Mouse (Mus musculus) lung, embryonic 16.5 days (tissue): ENCODE data around the gene Vmn1r41. TPM values are rescaled to one million over a fixed set of nuclear protein-coding genes. Genes with fewer than 3 reads are reported as not detected.

ENCODE experiments used
- ATAC-seq: fragments of 200-750 bp; cut with Nextera tagmentation; 2 replicates; pipeline ENCODE4 v1.8.0; 2017; ENCODE audit warnings: low read depth, mild to moderate bottlenecking, moderate library complexity
- H3K27ac ChIP-seq: fragments of 300-500 bp; sonication (generic); 2 replicates; pipeline ENCODE4 v1.5.1; 2014; ENCODE audit warnings: mild to moderate bottlenecking, control low read depth, low read length
- H3K27me3 ChIP-seq: fragments of 300-500 bp; sonication (generic); 2 replicates; pipeline ENCODE4 v1.6.1; 2014; ENCODE audit warnings: low read depth, low read length, mixed read lengths; ENCODE audit not compliant: control insufficient read depth, insufficient read depth
- H3K36me3 ChIP-seq: fragments of 300-500 bp; sonication (generic); 2 replicates; pipeline ENCODE4 v1.6.1; 2014; ENCODE audit warnings: low read length; ENCODE audit not compliant: control insufficient read depth, insufficient read depth
- H3K4me1 ChIP-seq: fragments of 300-500 bp; sonication (generic); replicated peaks from 2 replicates; pipeline ENCODE4 v1.6.1; 2014; ENCODE audit warnings: low read length, mixed read lengths; ENCODE audit not compliant: control insufficient read depth, insufficient read depth
- H3K4me2 ChIP-seq: fragments of 300-500 bp; sonication (generic); 2 replicates; pipeline ENCODE4 v1.6.1; 2014; ENCODE audit warnings: low read depth, low read length, control low read depth
- H3K4me3 ChIP-seq: fragments of 300-500 bp; sonication (generic); 2 replicates; pipeline ENCODE4 v1.5.1; 2014; ENCODE audit warnings: mild to moderate bottlenecking, low read length, control low read depth
- H3K9ac ChIP-seq: fragments of 300-500 bp; sonication (generic); 2 replicates; pipeline ENCODE4 v1.6.1; 2014; ENCODE audit warnings: low read length, control low read depth
- H3K9me3 ChIP-seq: fragments of 300-500 bp; sonication (generic); 2 replicates; pipeline ENCODE4 v1.6.1; 2016; ENCODE audit warnings: low read length; ENCODE audit not compliant: control insufficient read depth
- WGBS: fragments of 180-500 bp; shearing (Covaris S2); extraction: QIAGEN DNeasy Blood & Tissue Kit; methylation state at CpG from one replicate; pipeline ENCODE4 v1.1.7; 2014; 5-methylcytosine and 5-hydroxymethylcytosine counted together
- polyA plus RNA-seq: library from polyadenylated mRNA; unstranded; fragments of >200 nt; fragmentation: Nextera tagmentation; extraction: Ambion mirVana; gene quantifications from 2 replicates; pipeline ENCODE4 v1.2.1, GENCODE M21; 2015

The Vmn1r41 gene
- polyA plus RNA-seq, result not detected in 2 replicates

GRCm38 (mm10) chr6:89740466-89740865 is at the start of gene Vmn1r41:
Vmn1r41 (plus strand) TSS chr6:89740766.
- no peak within 1 kb of the TSS for H3K9ac ChIP-seq
- no peaks in the 10 kb centered on the region for H3K4me1 ChIP-seq
- H3K36me3 ChIP-seq, result no peaks in the 10 kb centered on the region
- ATAC-seq, result no peak
- no peak within 1 kb of the TSS for H3K27ac ChIP-seq
- H3K27me3 ChIP-seq, result no peaks in the 10 kb centered on the region
- no peak within 1 kb of the TSS for H3K4me3 ChIP-seq
- no peaks in the 10 kb centered on the region for H3K9me3 ChIP-seq
- H3K4me2 ChIP-seq, result no peak within 1 kb of the TSS

GRCm38 (mm10) chr6:89706624-89707023 is 33.9 kb upstream of the Vmn1r41 start:
- Histone ChIP-seq H3K9me3 (no peaks in the 10 kb centered on the region), H3K36me3 (no peaks in the 10 kb centered on the region), H3K4me2 (no peak overlapping the region), H3K9ac (no peak overlapping the region), H3K27me3 (no peaks in the 10 kb centered on the region), H3K4me1 (no peaks in the 10 kb centered on the region), H3K27ac (no peak overlapping the region), H3K4me3 (no peak overlapping the region)
- no peak for ATAC-seq
- 64% methylated on average over 2 of the region's 2 CpGs for WGBS

- no peak for ATAC-seq
- H3K4me3 ChIP-seq, result no peak within 1 kb of the TSS
- no peak within 1 kb of the TSS for H3K27ac ChIP-seq
- 72% methylated on average over 4 of the region's 4 CpGs for WGBS
- H3K36me3 ChIP-seq, result no peaks in the 10 kb centered on the region
- no peaks in the 10 kb centered on the region for H3K4me1 ChIP-seq
- no peak within 1 kb of the TSS for H3K9ac ChIP-seq
- H3K9me3 ChIP-seq, result no peaks in the 10 kb centered on the region
- H3K27me3 ChIP-seq, result no peaks in the 10 kb centered on the region
- H3K4me2 ChIP-seq, result no peak within 1 kb of the TSS
Measured at GRCm38 (mm10) chr6:89707240-89707639, 33.3 kb upstream of the Vmn1r41 start, which contains the start of gene Vmn1r40. Vmn1r40 (plus strand) TSS chr6:89707540.

GRCm38 (mm10) chr6:89718051-89718450 is 22.5 kb upstream of the Vmn1r41 start:
- Histone ChIP-seq H3K36me3 (no peaks in the 10 kb centered on the region), H3K4me2 (no peak overlapping the region), H3K27ac (no peak overlapping the region), H3K4me1 (no peaks in the 10 kb centered on the region), H3K27me3 (no peaks in the 10 kb centered on the region), H3K9ac (no peak overlapping the region), H3K4me3 (no peak overlapping the region), H3K9me3 (no peaks in the 10 kb centered on the region)
- ATAC-seq, result no peak

GRCm38 (mm10) chr6:89742811-89743210 is 2.2 kb downstream of the Vmn1r41 start:
- Histone ChIP-seq H3K4me2 (no peak overlapping the region), H3K36me3 (no peaks in the 10 kb centered on the region), H3K4me1 (no peaks in the 10 kb centered on the region), H3K27me3 (no peaks in the 10 kb centered on the region), H3K9ac (no peak overlapping the region), H3K27ac (no peak overlapping the region), H3K4me3 (no peak overlapping the region), H3K9me3 (no peaks in the 10 kb centered on the region)
- ATAC-seq, result no peak

GRCm38 (mm10) chr6:89790231-89790630 is 49.7 kb downstream of the Vmn1r41 start:
- Histone ChIP-seq H3K4me3 (no peak overlapping the region), H3K9ac (no peak overlapping the region), H3K4me2 (no peak overlapping the region), H3K27me3 (no peaks in the 10 kb centered on the region), H3K4me1 (no peaks in the 10 kb centered on the region), H3K27ac (no peak overlapping the region), H3K36me3 (no peaks in the 10 kb centered on the region), H3K9me3 (no peaks in the 10 kb centered on the region)
- ATAC-seq, result no peak

Other genes starting within 250 kb of the Vmn1r41 start
- gene Chchd6, start 145.1 kb upstream of the Vmn1r41 start, polyA plus RNA-seq, result 54.4 and 55.9 TPM in 2 replicates
- 10.4 and 11.8 TPM in 2 replicates for gene Txnrd3, start 96.8 kb upstream of the Vmn1r41 start, polyA plus RNA-seq
- gene Vmn1r40, start 33.2 kb upstream of the Vmn1r41 start, polyA plus RNA-seq, result not detected in 2 replicates
- gene Vmn1r42, start 135.6 kb downstream of the Vmn1r41 start, polyA plus RNA-seq, result not detected in 2 replicates
- gene Vmn1r43, start 135.6 kb downstream of the Vmn1r41 start, polyA plus RNA-seq, result not detected in 2 replicates
- not detected in 2 replicates for gene Vmn1r44, start 142.9 kb downstream of the Vmn1r41 start, polyA plus RNA-seq
- not detected in 2 replicates for gene Vmn1r45, start 199.8 kb downstream of the Vmn1r41 start, polyA plus RNA-seq
- gene Vmn1r46, start 228.5 kb downstream of the Vmn1r41 start, polyA plus RNA-seq, result not detected in 2 replicates